Mouse (Mus musculus): ENCODE data around the gene Phtf2. TPM values are rescaled to one million over a fixed set of nuclear protein-coding genes. Genes with fewer than 3 reads are reported as not detected.
"Not testable (repeated sequence)": the region's sequence is repeated elsewhere in the genome, so short reads cannot be mapped to it uniquely, and the experiment has no call there.

Gene Phtf2
- total RNA-seq, 2 experiments from 2014 or later = 14.9 to 23.1 TPM

DNA sequence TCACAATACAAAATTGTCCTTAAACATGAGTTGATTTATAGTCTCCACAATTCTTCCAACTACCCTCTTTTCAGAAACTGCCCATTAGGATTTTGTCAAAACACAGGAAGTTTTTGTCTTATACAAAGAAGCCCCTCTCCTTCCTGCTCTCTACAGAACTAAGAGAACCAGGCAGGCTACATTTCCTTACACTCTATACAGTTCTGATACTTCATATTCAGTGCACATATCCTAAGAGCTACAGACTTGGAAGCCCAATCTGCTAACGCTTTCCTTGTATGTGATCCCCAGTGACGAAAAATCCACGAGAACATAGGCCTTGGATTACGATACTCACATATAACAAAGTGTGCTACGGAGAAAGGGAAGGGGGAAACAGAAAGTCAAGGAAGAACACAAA, 86.0 kb downstream of the Phtf2 start:
- no peak for TF ChIP-seq CTCF (IDR thresholded peaks at IDR 0.05)
- Histone ChIP-seq H3K27ac (no peak overlapping the region), H3K4me3 (no peak overlapping the region)
- intact Hi-C loops (cut with DNase I) = no loop called here
- DNase-seq (ENCODE audit: extremely low spot score in 1 of 2, low spot score in 2 of 2) = no peak

DNA sequence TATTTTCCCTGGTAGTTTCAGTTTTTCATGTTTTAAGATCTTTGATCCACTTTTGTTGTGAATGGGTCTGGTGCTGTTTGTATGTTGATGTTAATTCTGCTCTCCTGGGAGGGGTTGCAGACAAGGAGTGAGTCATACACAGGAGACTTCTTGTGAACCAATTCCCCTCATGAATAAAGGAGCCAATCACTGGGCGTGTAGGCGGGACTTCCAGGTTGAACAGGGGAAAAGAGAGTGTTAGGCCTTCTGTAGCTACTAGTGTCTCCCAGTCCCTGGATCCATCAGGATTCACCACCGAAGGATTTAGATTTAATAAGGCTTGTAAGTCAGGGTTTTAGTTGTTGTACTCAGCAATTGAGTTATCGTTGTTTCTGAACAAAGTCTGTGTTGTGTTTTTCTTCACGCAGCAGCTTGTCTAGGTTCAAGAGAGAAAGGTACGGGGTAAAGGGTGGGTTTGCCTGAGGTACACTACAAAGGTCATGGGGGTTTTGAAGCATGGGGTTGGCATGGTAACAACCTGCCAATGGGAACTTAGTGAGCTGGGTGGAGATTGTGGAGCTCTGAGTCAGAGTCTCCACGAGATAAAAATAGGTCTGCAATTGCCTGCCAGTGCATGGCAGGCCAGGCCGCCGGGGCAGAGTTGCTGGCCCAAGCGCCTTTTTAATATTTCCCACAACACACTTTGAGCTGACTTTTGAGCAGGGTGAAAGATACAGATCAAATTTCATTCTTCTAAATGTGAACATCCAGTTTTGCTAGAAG, 90.0 kb downstream of the Phtf2 start:
- H3K27ac ChIP-seq = no peak overlapping the region
- intact Hi-C loops (cut with DNase I) = no loop called here
- DNase-seq (ENCODE audit: extremely low spot score in 1 of 2, low spot score in 2 of 2) = no peak
- TF ChIP-seq CTCF (IDR thresholded peaks at IDR 0.05) = no peak
- no peak overlapping the region for H3K4me3 ChIP-seq

DNA sequence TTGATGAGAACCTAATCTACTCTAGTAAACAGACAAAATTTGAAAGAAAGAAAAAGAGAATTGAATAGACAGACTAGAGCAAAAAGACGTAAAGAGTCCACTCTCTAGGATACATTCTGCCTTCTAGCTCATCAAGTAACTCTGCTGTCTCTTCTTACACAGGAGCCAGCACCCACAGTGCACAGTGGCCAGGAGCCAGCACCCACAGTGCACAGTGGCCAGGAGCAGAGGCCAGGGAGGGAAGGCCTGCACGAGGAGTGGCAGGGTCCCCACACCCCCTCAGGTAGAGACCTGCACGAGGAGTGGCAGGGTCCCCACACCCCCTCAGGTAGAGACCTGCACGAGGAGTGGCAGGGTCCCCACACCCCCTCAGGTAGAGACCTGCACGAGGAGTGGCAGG, 95.5 kb downstream of the Phtf2 start:
- H3K27ac ChIP-seq; H3K4me3 ChIP-seq; intact Hi-C loops (cut with DNase I); DNase-seq (ENCODE audit: extremely low spot score in 1 of 2, low spot score in 2 of 2): not testable (repeated sequence)

DNA sequence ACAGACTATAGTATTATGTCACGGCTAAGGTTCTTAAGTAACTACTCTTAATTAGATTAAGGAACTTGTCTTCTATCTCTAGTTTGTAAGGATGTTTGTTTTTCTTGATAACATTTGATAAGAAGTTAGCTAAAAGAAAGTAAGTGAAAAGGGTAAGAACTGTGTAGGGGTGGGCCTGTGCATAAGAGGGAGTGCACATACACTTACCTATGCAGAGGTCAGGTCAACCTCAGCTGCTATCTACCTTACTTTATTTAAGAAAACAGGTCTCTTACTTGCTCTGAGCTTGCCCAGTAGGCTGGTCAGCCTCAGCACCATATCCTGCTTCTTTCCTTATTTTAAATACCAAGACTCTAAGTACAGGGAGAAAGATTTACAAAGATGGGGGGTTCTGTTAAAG, 100.8 kb downstream of the Phtf2 start:
- TF ChIP-seq CTCF (IDR thresholded peaks at IDR 0.05) = no peak
- Histone ChIP-seq H3K27ac (no peak overlapping the region), H3K4me3 (no peak overlapping the region)
- DNase-seq (ENCODE audit: extremely low spot score in 1 of 2, low spot score in 2 of 2) = no peak
- intact Hi-C loops (cut with DNase I) = no loop called here

DNA sequence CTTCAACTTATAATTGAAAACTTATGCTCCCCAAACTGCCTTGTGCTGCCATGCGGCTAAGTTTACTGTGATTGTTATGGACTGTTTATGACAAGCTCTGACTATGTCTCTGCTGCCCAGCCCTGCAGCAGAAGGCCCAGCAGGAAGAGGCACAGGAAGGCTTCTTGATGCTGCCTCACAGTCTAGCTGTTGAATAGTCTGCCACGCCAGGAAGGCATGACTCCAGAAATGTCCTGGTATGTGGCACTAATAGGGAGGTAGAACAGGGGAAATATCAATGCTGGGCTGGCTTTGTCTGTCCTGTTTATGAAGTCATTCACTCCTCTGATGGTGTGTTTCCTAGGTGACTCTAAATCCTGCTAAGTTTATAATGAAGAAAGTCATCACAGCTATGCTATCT, 102.7 kb downstream of the Phtf2 start:
- DNase-seq (ENCODE audit: extremely low spot score in 1 of 2, low spot score in 2 of 2) = no peak
- Histone ChIP-seq H3K27ac (no peak overlapping the region), H3K4me3 (no peak overlapping the region)
- intact Hi-C loops (cut with DNase I) = no loop called here
- no peak for TF ChIP-seq CTCF (IDR thresholded peaks at IDR 0.05)

DNA sequence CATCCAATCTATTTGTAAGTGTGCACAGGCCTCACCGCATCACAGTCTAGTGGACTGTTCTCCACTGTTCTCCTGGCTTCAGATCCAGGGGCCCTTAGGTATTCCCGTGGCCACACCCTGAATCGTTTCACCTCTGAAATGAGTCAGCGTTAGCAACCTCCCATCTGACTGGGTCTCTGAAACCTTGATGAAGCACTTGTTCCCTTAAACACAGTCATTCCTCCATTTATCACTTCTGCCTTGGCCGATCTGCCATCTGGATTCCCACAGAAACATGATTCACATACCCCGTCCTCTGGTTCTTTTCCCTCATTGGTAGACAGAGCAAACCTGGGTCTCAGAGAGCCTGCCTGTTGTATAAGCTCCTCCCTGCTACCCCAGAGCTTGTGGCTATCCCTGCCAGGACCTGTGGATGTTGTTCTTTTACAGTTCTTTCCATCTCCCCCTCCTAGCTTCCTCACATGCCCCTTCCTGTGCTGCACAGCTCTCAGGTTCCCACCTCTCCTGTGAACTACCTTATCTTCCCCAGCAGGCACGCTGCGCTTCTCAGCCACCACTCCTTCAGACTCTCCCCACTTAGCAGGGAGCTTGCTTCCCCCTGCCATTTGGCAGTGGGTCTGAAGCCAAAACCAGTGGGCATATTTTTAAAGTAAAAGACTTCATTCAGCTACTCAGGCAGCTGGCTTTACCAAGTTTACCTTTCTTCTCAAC, 103.5 kb downstream of the Phtf2 start:
- no peak overlapping the region for H3K4me3 ChIP-seq
- TF ChIP-seq CTCF (IDR thresholded peaks at IDR 0.05) = no peak
- no peak overlapping the region for H3K27ac ChIP-seq
- intact Hi-C loops (cut with DNase I) = no loop called here
- no peak for DNase-seq (ENCODE audit: extremely low spot score in 1 of 2, low spot score in 2 of 2)

DNA sequence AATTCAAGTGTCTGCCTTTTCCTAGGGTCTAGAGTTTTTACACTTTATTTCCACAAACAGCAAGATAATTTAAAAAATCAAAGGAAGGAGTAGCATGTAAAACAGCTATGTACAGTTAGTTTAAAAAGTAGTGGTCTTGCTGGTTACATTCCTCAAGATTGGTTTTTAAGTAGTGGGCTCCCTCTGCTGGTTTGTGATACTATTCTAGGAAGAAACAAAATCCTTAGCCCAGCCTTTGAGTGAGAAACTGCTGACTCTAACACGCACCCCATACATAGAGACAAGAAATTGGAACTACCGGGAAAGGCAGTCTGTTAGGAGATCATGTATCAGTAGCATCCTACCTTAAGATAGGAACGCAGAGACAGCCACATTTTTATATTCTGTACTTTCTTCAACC, 108.6 kb downstream of the Phtf2 start:
- intact Hi-C loops (cut with DNase I) = loop anchor here (5.0 kb wide), 1 partner anchor 1251 kb away; no protein-coding TSS in a partner anchor
- Histone ChIP-seq H3K4me3 (no peak overlapping the region), H3K27ac (no peak overlapping the region)
- no peak for DNase-seq (ENCODE audit: extremely low spot score in 1 of 2, low spot score in 2 of 2)
- peak; percentile 62 for TF ChIP-seq CTCF (IDR thresholded peaks at IDR 0.05)

DNA sequence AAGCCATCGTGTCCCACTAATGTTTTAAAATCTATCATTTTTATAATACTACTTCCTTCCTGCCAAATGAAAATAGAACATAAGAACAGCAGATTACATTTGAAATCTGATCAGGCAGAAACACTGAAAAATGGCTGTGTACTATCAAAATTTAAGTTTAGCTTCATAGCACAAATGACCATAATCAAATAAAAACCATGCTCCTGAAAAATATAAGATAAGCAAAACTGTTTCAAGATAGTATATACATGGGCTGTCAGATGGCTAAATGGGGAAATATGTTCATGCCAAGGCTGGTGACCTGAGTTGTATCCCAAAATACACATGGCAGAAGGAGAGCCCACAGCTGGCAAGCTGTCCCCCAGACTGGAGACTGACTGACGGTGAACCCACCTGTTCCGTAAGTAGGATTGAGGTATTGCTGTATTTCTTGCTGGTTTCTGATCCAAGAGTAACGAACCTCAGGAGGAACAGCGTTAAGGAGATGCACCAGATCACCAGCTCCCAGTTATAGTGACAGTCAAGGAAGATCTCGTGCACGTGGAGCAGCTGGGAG, 116.5 kb downstream of the Phtf2 start:
- intact Hi-C loops (cut with DNase I) = no loop called here
- H3K4me3 ChIP-seq = no peak overlapping the region
- no peak overlapping the region for H3K27ac ChIP-seq
- TF ChIP-seq CTCF (IDR thresholded peaks at IDR 0.05) = no peak
- DNase-seq (ENCODE audit: extremely low spot score in 1 of 2, low spot score in 2 of 2) = no peak

DNA sequence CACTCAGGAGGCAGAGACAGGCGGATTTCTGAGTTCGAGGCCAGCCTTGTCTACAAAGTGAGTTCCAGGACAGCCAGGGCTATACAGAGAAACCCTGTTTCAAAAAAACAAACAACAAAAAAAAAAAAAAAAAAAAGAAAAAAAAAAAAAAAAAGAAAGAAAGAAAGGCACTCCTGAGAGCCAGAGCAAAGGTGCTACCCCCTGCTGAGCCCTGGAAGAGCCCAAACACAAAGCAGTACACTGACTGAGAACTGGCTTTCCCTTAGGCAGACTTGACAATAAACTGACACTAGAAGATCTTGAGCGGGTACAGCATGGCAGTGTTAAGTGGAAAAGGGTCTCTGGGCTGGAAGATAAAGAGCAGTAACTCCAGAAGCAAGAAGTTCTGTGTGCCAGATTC, 119.5 kb downstream of the Phtf2 start:
- H3K4me3 ChIP-seq; DNase-seq (ENCODE audit: extremely low spot score in 1 of 2, low spot score in 2 of 2); H3K27ac ChIP-seq; intact Hi-C loops (cut with DNase I): not testable (repeated sequence)

DNA sequence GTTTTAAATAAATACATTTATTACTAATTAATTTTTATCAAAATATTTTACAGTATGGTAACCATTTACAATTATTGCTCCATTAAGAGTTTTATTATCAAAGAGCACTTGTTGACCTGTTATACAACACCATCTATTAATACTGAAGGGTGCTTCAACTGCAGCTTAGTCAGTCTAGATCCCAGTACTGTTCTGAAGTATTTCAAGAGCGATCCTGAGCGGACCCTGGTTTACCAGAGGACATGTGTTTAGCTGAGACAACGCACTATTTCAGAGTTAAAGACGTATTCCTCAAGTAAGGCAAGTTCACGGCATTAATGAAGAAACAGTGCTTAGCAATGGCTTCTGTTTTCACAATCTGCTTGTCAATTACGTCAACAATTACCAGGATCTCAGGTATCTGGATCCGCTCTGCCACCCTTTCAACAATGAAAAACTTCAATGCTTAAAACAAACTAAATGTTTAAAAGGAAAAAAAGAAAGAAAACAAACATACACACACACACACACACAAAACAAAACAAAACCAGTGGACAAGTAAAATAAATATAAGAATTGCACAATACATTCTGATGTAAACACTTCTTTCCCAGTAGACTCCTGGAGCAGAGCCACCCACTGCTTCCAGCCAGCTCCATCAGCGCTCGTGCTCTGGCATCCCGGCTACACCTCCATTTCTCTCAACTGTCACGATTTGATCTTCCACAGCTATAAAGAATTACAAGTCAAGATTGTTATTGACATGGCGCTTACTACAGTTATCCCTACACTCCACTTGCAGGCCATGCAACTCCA, 121.4 kb downstream of the Phtf2 start:
- intact Hi-C loops (cut with DNase I) = no loop called here
- Histone ChIP-seq H3K4me3 (no peak overlapping the region), H3K27ac (no peak overlapping the region)
- DNase-seq (ENCODE audit: extremely low spot score in 1 of 2, low spot score in 2 of 2) = no peak
- no peak for TF ChIP-seq CTCF (IDR thresholded peaks at IDR 0.05)

DNA sequence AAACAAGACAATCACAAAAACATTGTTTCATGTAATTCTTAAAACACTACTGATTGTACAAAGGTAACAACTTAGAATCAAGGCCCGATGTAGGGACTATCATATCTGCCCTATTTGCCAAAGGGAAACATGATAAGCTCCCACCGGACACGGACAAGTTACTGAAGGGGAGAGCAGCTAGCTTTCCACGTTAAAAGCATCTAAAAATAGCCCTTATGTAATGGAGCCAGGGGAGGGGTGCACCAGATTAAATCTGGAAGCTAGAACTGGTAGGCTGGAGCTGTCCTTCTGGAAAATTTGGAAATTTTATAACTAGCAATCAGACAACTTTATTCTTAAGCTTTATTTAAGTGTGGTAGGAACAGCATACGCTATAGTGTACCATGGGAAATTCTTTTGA, 122.2 kb downstream of the Phtf2 start:
- no peak overlapping the region for H3K27ac ChIP-seq
- TF ChIP-seq CTCF (IDR thresholded peaks at IDR 0.05) = no peak
- intact Hi-C loops (cut with DNase I) = no loop called here
- DNase-seq (ENCODE audit: extremely low spot score in 1 of 2, low spot score in 2 of 2) = no peak
- no peak overlapping the region for H3K4me3 ChIP-seq

DNA sequence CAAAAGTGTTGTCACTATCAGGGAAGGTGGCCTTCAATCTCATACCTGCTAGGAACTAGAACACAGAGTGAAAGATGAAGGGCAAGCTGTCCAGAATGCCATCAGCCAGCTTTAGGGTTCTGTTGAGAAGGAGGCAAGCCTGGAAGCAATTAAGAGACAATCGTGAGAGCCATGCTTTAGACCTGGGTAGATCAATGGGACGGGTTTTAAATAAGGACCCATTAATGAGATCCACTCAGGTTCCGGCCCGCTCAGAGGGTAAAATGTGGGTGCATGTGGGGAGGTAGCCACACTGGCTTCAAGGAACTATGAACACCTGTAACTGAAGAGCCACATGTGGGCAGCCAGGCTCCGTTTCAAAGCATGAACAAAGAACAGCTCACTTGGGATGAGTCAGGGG, 128.0 kb downstream of the Phtf2 start:
- no peak for DNase-seq (ENCODE audit: extremely low spot score in 1 of 2, low spot score in 2 of 2)
- intact Hi-C loops (cut with DNase I) = no loop called here
- no peak overlapping the region for H3K27ac ChIP-seq
- TF ChIP-seq CTCF (IDR thresholded peaks at IDR 0.05) = no peak
- no peak overlapping the region for H3K4me3 ChIP-seq
